In genomic region chr15:7079631-7080337, GRCm38 (mm10) we compare ENCODE assay signal across 28 mouse cellular contexts. TPM values are rescaled to one million over a fixed set of nuclear protein-coding genes. Genes with fewer than 3 reads are reported as not detected.
A peak's percentile ranks its signal among the peaks of the same experiment; 100 is the strongest.
DNase-seq lines count a peak whose midpoint lies in the region; ATAC-seq and TF ChIP-seq lines count a peak whose summit lies in the region.
"Had no signal": no experiment of that assay in that cellular context is flagged by ENCODE, and none has a peak within 500 bp of the region (broad histone marks: within the 10 kb centered on the region; RNA-seq: fewer than 3 reads in every experiment).

No protein-coding gene starts in this region.

- 97% methylated on average over 4 of the region's 4 CpGs for WGBS in stomach, postnatal 0 days

- H3K9ac ChIP-seq in ES-Bruce4 (ENCODE audit: low read depth, poor library complexity, severe bottlenecking) = no peak overlapping the region
- no peak overlapping the region for H3K9ac ChIP-seq in stomach, postnatal 0 days (ENCODE audit: low read length)
- H3K9ac ChIP-seq: forebrain, embryonic 13.5 days; heart, embryonic 12.5 days; heart, embryonic 15.5 days; hindbrain, embryonic 14.5 days had no signal

- ATAC-seq in granulocyte monocyte progenitor cell, adult 5-6 weeks (replicated peaks; ENCODE audit: poor library complexity, severe bottlenecking) = peak; percentile 37
- no peak for ATAC-seq in stomach, postnatal 0 days (ENCODE audit: low FRiP score, low TSS enrichment)
- ATAC-seq: activated CD4-positive, CD25-positive, alpha-beta regulatory T cell, adult 4 months; forebrain, embryonic 13.5 days; forebrain, embryonic 16.5 days; hindbrain, postnatal 0 days; inflammation-experienced regulatory T-cells, adult 6 months had no signal

- no peak for TF ChIP-seq CTCF in ES-Bruce4 (IDR thresholded peaks at IDR 0.05; ENCODE audit: low read depth, low read length)
- TF ChIP-seq CTCF in stomach, postnatal 0 days (IDR thresholded peaks at IDR 0.05; ENCODE audit: low read depth) = no peak

- intact Hi-C loops in heart, postnatal 14 days (cut with DNase I) = no loop called here

- peaks cover 5% of the 10 kb centered on the region for H3K4me1 ChIP-seq in ES-Bruce4 (ENCODE audit: control insufficient read depth, insufficient read depth, low read length)
- H3K4me1 ChIP-seq in stomach, postnatal 0 days (replicated peaks; ENCODE audit: control insufficient read depth, insufficient read depth) = no peaks in the 10 kb centered on the region
- H3K4me1 ChIP-seq: forebrain, embryonic 13.5 days had no signal

- H3K4me3 ChIP-seq in ES-Bruce4 (ENCODE audit: low read depth, low read length) = no peak overlapping the region
- H3K4me3 ChIP-seq in stomach, postnatal 0 days (ENCODE audit: low read depth, low read length) = no peak overlapping the region
- H3K4me3 ChIP-seq: forebrain, embryonic 10.5 days; forebrain, embryonic 13.5 days; heart, embryonic 12.5 days; heart, embryonic 15.5 days had no signal

- no peak for TF ChIP-seq POLR2A in ES-Bruce4 (IDR thresholded peaks at IDR 0.05; ENCODE audit: insufficient read depth, low read length)

- H3K4me2 ChIP-seq in stomach, postnatal 0 days (replicated peaks; ENCODE audit: low read depth) = no peak overlapping the region
- H3K4me2 ChIP-seq: forebrain, embryonic 13.5 days; heart, embryonic 12.5 days; heart, embryonic 15.5 days; hindbrain, embryonic 14.5 days had no signal

- TF ChIP-seq EP300 in ES-Bruce4 (IDR thresholded peaks at IDR 0.05; ENCODE audit: insufficient read depth, low read depth, low read length) = peak; percentile 46; the same call in 1 of the 2 replicates
- TF ChIP-seq EP300 in stomach, postnatal 0 days (optimal IDR thresholded peaks at IDR 0.05) = no peak

- no peaks in the 10 kb centered on the region for H3K27me3 ChIP-seq in ES-Bruce4 (ENCODE audit: control insufficient read depth, insufficient read depth, low read length, poor library complexity, severe bottlenecking)
- H3K27me3 ChIP-seq in stomach, postnatal 0 days (ENCODE audit: control insufficient read depth, insufficient read depth, low read length) = no peaks in the 10 kb centered on the region; the same call in 1 of the 2 replicates
- H3K27me3 ChIP-seq: forebrain, embryonic 13.5 days; heart, embryonic 12.5 days; heart, embryonic 15.5 days had no signal

- no peaks in the 10 kb centered on the region for H3K36me3 ChIP-seq in ES-Bruce4 (ENCODE audit: control insufficient read depth, insufficient read depth, low read length, poor library complexity, severe bottlenecking)
- H3K36me3 ChIP-seq in stomach, postnatal 0 days (ENCODE audit: control insufficient read depth, insufficient read depth, low read length) = no peaks in the 10 kb centered on the region
- H3K36me3 ChIP-seq: forebrain, embryonic 10.5 days; heart, embryonic 12.5 days; heart, embryonic 15.5 days had no signal

- no peak overlapping the region for H3K27ac ChIP-seq in ES-Bruce4 (ENCODE audit: insufficient read depth, low read length)
- no peak overlapping the region for H3K27ac ChIP-seq in stomach, postnatal 0 days (replicated peaks)
- H3K27ac ChIP-seq: forebrain, embryonic 10.5 days; forebrain, embryonic 13.5 days; heart, embryonic 15.5 days; hindbrain, embryonic 14.5 days; hindbrain, postnatal 0 days had no signal

- DNase-seq in heart, adult 11 months = peak; percentile 78
- no peak for DNase-seq in heart, postnatal 14 days
- DNase-seq in R1 (ENCODE audit: low read depth, low spot score) = peak; percentile 39
- DNase-seq in kidney, postnatal 10 days = no peak
- DNase-seq in stomach, postnatal 0 days (ENCODE audit: low spot score) = no peak
- DNase-seq in yolk sac, embryonic 10.5 days (ENCODE audit: low spot score) = no peak
- DNase-seq: adrenal gland, adult 8-10 months; adrenal gland, postnatal 25 days; cerebellum, adult 11-12 months; cerebellum, adult 8-10 months; cerebellum, postnatal 10 days; cerebellum, postnatal 36 days; gastrocnemius, postnatal 10 days; gastrocnemius, postnatal 36 days; heart, adult 18-20 months; heart, postnatal 10 days; heart, postnatal 4 days had no signal

- H3K9me3 ChIP-seq in ES-Bruce4 (replicated peaks; ENCODE audit: control insufficient read depth, insufficient read depth, low read length, poor library complexity, severe bottlenecking) = no peaks in the 10 kb centered on the region
- H3K9me3 ChIP-seq in stomach, postnatal 0 days (ENCODE audit: control insufficient read depth, low read length) = no peaks in the 10 kb centered on the region
- H3K9me3 ChIP-seq: forebrain, embryonic 10.5 days; forebrain, embryonic 13.5 days; heart, embryonic 12.5 days; heart, embryonic 15.5 days had no signal

RNA-seq across cellular contexts. Expression of gene Lifr, which starts 10.6 kb away (rescaled TPM):
- total RNA-seq in heart, postnatal 14 days (2021) = 10 to 100 TPM; 57.6 to 63.2 TPM
- polyA plus RNA-seq in ES-Bruce4 (2011; ENCODE audit: insufficient read depth, insufficient read length, low read depth, missing spikeins) = 32.0 and 33.8 TPM in 2 replicates
- total RNA-seq in granulocyte monocyte progenitor cell, adult 5-6 weeks (2014; fragmentation: Nextera tagmentation) = not detected in 2 replicates
- 0.15 and 1.3 TPM in 2 replicates for total RNA-seq in granulocyte monocyte progenitor cell, adult 5-6 weeks (2017)
- 15.4 and 15.6 TPM in 2 replicates for polyA plus RNA-seq in stomach, postnatal 0 days (2015; fragmentation: Nextera tagmentation; extraction: Ambion mirVana)

Comparison
In these comparisons a context has a peak if more than half of its experiments do, and no peak if none do; other contexts are left out.
1. DNase-seq: peak in heart, adult 11 months (single experiment) and R1 (single experiment); none in heart, postnatal 14 days (0 of 2), kidney, postnatal 10 days (single experiment), stomach, postnatal 0 days (single experiment) and yolk sac, embryonic 10.5 days (single experiment).
2. RNA of gene Lifr, which starts 10.6 kb away (total RNA-seq): 57.6 to 63.2 TPM in heart, postnatal 14 days; 0.15 to 1.3 TPM in granulocyte monocyte progenitor cell, adult 5-6 weeks; every median in the first group is over 10 times any median in the second.